Mouse (Mus musculus) ES-Bruce4 (cell line): ENCODE measurements at regions not wholly inside any gene's neighbourhood (a gene's known extent, or its start where the extent isn't known, plus 50 kb on each side); places are given as distances from the start of the nearest gene placed in this dataset.

Experiments used
- CTCF ChIP-seq: IDR thresholded peaks from one replicate; pipeline ENCODE4 v1.8.1; 2011; ENCODE audit warnings: low read depth, low read length
- EP300 ChIP-seq: IDR thresholded peaks from 2 replicates; pipeline ENCODE4 v1.6.1; 2011; ENCODE audit warnings: low read depth, low read length; ENCODE audit not compliant: insufficient read depth
- POLR2A ChIP-seq: IDR thresholded peaks from one replicate; pipeline ENCODE4 v1.8.1; 2011; ENCODE audit warnings: low read length; ENCODE audit not compliant: insufficient read depth

DNA sequence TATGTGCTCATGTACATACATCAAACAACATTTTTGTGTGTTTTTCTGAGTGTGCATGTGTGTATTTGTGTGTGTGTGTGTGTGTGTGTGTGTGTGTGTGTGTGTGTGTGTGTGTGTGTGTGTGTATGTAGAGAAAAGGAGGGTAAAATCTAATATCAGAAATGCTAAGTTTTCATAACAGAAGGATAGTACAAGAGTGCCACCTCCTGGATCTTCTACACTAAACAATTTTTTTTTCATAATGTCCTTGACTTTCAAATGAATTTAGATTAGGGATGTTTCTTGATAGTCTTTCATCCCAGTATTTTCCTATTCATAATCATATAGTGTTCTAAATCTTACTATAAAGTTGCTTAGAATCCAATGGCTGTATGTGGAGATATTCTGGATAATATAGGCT is 103.6 kb upstream of the 4921530L21Rik start:
- TF ChIP-seq CTCF (no peak), POLR2A (no peak), EP300 (no peak)
